Mouse (Mus musculus) forebrain, embryonic 12.5 days (tissue): ENCODE data around the gene CN725425. TPM values are rescaled to one million over a fixed set of nuclear protein-coding genes. Genes with fewer than 3 reads are reported as not detected.

Source experiments
- ATAC-seq: fragments of 200-750 bp; cut with Nextera tagmentation; 2 replicates; pipeline ENCODE4 v1.8.0; 2017; ENCODE audit warnings: moderate TSS enrichment; ENCODE audit not compliant: low FRiP score
- H3K27ac ChIP-seq: fragments of 300-500 bp; sonication (generic); 2 replicates; pipeline ENCODE4 v1.5.1; 2016; ENCODE audit warnings: mild to moderate bottlenecking
- H3K27me3 ChIP-seq: fragments of 300-500 bp; sonication (generic); 2 replicates; pipeline ENCODE4 v1.6.1; 2016; ENCODE audit warnings: mild to moderate bottlenecking
- H3K36me3 ChIP-seq: fragments of 300-500 bp; sonication (generic); replicated peaks from 2 replicates; pipeline ENCODE4 v1.6.1; 2016; ENCODE audit warnings: mild to moderate bottlenecking
- H3K4me1 ChIP-seq: fragments of 300-500 bp; sonication (generic); 2 replicates; pipeline ENCODE4 v1.6.1; 2016
- H3K4me2 ChIP-seq: fragments of 300-500 bp; sonication (generic); 2 replicates; pipeline ENCODE4 v1.6.1; 2016; ENCODE audit warnings: mild to moderate bottlenecking, moderate library complexity
- H3K4me3 ChIP-seq: fragments of 300-500 bp; sonication (generic); replicated peaks from 2 replicates; pipeline ENCODE4 v1.5.1; 2016; ENCODE audit warnings: mild to moderate bottlenecking
- H3K9ac ChIP-seq: fragments of 300-500 bp; sonication (generic); 2 replicates; pipeline ENCODE4 v1.6.1; 2016; ENCODE audit warnings: mild to moderate bottlenecking
- H3K9me3 ChIP-seq: fragments of 300-500 bp; sonication (generic); 2 replicates; pipeline ENCODE4 v1.6.1; 2016
- WGBS: fragments of 180-500 bp; shearing (Covaris S2); methylation state at CpG from one replicate; pipeline ENCODE4 v1.1.7; 2016; 5-methylcytosine and 5-hydroxymethylcytosine counted together
- polyA plus RNA-seq: library from polyadenylated mRNA; unstranded; fragments of >200 nt; fragmentation: Nextera tagmentation; extraction: Ambion mirVana; gene quantifications from 2 replicates; pipeline ENCODE4 v1.2.1, GENCODE M21; 2016

Gene CN725425
- polyA plus RNA-seq: not detected in 2 replicates

DNA sequence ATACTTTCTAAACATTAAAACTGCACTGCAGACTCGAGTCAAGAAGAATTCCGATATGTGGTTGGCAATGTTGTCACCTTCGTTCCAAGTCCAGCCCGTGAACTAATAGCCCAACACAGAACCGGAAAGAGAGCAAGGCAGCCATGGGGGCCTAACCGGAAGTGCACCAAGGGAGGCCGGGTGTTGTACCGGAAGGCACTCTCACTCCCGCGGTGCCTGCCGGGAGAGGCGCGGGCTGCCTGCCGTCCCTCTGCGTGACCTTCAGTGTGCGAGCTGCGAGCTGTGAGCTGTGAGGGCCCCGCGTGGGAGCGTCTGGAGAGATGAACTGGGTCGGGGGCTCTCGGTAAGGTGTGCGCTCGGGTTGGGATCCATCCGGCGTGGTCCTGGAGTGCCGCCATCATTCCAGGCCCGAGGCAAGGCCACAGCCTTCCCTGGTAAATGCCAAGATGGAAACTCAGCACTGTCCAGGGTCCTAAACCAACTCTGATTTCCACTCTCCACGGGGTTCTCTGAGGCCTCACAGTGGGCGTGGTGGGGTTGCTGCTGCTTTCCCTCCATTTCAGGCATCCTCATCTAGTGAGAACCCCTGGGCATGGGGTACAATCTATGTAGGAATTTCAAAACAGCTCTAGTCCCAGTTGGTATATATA is at the start of gene CN725425:
TSS of gene CN725425 (plus strand) at position 239 of the 650 bp plus-strand sequence.
- Histone ChIP-seq H3K27ac (no peak within 1 kb of the TSS), H3K4me2 (no peak within 1 kb of the TSS), H3K4me1 (no peaks in the 10 kb centered on the region), H3K27me3 (no peaks in the 10 kb centered on the region), H3K9ac (no peak within 1 kb of the TSS), H3K9me3 (no peaks in the 10 kb centered on the region), H3K4me3 (no peak within 1 kb of the TSS), H3K36me3 (no peaks in the 10 kb centered on the region)
- WGBS: 93% methylated on average over 30 of the region's 30 CpGs
- ATAC-seq: no peak

DNA sequence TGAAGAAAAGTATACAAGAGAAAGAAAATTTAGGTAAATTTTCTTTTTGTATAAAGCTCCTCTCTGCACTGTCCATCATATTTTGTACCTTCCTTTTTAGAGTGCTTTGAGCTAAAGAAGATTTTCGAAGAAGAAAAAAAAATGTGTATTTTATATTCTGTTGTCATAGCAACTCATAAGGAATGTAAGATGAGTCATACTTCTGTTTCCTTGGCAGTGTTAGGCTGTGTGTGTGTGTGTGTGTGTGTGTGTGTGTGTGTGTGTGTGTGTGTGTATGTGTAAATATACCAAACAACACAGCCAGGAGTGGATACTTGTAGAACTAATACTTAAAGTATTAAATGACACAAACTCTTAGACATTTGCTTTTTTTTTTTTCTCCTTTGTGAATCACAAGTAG is 46.7 kb upstream of the CN725425 start:
- no peak overlapping the region for H3K4me2 ChIP-seq
- peaks cover 12% of the 10 kb centered on the region for H3K9me3 ChIP-seq
- no peak overlapping the region for H3K27ac ChIP-seq
- no peak for ATAC-seq
- H3K4me1 ChIP-seq: no peaks in the 10 kb centered on the region
- peaks cover 56% of the 10 kb centered on the region for H3K36me3 ChIP-seq
- 81% methylated on average over 1 of the region's 1 CpGs for WGBS
- no peak overlapping the region for H3K9ac ChIP-seq
- H3K27me3 ChIP-seq: no peaks in the 10 kb centered on the region
- H3K4me3 ChIP-seq: no peak overlapping the region

DNA sequence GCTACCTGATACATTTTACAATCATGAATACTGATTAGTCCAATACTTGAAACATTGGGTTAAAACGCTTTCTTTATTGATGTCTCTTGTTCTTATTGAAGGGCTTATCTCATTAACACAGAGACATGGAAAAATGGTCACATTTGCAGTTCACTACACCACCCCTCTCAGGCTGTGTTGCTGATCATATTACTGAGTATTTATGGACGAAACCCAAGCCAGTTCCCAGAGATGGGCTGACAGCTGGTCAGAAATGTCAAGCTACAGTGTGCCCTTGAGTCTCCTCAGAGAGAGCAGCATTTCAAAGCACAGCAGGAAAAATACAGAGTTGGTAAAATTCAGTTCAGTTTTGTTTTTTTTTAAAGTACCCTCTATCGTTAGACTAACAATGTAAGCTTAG is 46.0 kb upstream of the CN725425 start:
- Histone ChIP-seq H3K36me3 (peaks cover 51% of the 10 kb centered on the region), H3K9ac (no peak overlapping the region), H3K27ac (no peak overlapping the region), H3K9me3 (peaks cover 11% of the 10 kb centered on the region), H3K4me2 (no peak overlapping the region), H3K27me3 (no peaks in the 10 kb centered on the region), H3K4me3 (no peak overlapping the region), H3K4me1 (no peaks in the 10 kb centered on the region)
- no peak for ATAC-seq
- 80% methylated on average over 3 of the region's 3 CpGs for WGBS

- no peak for ATAC-seq
- H3K36me3 ChIP-seq: peaks cover 35% of the 10 kb centered on the region
- H3K27ac ChIP-seq: no peak overlapping the region
- H3K4me1 ChIP-seq: peaks cover 4% of the 10 kb centered on the region; the same call in 1 of the 2 replicates
- H3K9ac ChIP-seq: no peak overlapping the region
- no peak overlapping the region for H3K4me3 ChIP-seq
- no peaks in the 10 kb centered on the region for H3K27me3 ChIP-seq
- 92% methylated on average over 5 of the region's 5 CpGs for WGBS
- H3K4me2 ChIP-seq: no peak overlapping the region
- peaks cover 1% of the 10 kb centered on the region; the same call in 1 of the 2 replicates for H3K9me3 ChIP-seq
These were observed 38.1 kb upstream of the CN725425 start for GRCm38 (mm10) chr15:91161153-91161552.

GRCm38 (mm10) chr15:91163454-91163853 is 35.8 kb upstream of the CN725425 start:
- Histone ChIP-seq H3K36me3 (peaks cover 19% of the 10 kb centered on the region), H3K4me3 (no peak overlapping the region), H3K9me3 (no peaks in the 10 kb centered on the region), H3K27ac (no peak overlapping the region), H3K9ac (no peak overlapping the region), H3K27me3 (no peaks in the 10 kb centered on the region), H3K4me1 (peaks cover 4% of the 10 kb centered on the region; the same call in 1 of the 2 replicates), H3K4me2 (no peak overlapping the region)
- ATAC-seq: no peak
- WGBS: 85% methylated on average over 2 of the region's 2 CpGs

DNA sequence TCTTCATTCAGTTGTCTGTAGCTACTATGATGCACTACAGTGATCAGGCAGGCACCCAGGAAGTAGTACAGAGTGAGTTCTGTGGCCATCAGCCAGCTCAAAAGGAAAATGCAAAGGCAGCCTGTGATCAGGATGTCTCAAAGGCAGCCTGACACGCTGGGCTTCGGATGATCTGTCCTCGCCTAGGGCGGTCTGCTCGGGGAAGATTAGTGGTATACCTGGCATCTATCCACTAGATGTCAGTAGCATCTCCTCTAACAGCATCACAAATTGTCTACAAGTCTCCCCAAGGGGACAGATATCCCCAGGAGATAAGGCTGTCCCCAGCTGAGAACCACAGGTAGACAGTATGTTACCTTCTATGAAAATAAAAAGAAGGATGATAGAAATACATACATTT is 34.3 kb upstream of the CN725425 start:
- no peak overlapping the region for H3K27ac ChIP-seq
- peaks cover 4% of the 10 kb centered on the region; the same call in 1 of the 2 replicates for H3K4me1 ChIP-seq
- H3K27me3 ChIP-seq: no peaks in the 10 kb centered on the region
- H3K4me2 ChIP-seq: no peak overlapping the region
- no peak overlapping the region for H3K4me3 ChIP-seq
- 3% methylated on average over 5 of the region's 5 CpGs for WGBS
- no peaks in the 10 kb centered on the region for H3K9me3 ChIP-seq
- peaks cover 13% of the 10 kb centered on the region for H3K36me3 ChIP-seq
- ATAC-seq: peak; percentile 79; the same call in 1 of the 2 replicates
- H3K9ac ChIP-seq: no peak overlapping the region

DNA sequence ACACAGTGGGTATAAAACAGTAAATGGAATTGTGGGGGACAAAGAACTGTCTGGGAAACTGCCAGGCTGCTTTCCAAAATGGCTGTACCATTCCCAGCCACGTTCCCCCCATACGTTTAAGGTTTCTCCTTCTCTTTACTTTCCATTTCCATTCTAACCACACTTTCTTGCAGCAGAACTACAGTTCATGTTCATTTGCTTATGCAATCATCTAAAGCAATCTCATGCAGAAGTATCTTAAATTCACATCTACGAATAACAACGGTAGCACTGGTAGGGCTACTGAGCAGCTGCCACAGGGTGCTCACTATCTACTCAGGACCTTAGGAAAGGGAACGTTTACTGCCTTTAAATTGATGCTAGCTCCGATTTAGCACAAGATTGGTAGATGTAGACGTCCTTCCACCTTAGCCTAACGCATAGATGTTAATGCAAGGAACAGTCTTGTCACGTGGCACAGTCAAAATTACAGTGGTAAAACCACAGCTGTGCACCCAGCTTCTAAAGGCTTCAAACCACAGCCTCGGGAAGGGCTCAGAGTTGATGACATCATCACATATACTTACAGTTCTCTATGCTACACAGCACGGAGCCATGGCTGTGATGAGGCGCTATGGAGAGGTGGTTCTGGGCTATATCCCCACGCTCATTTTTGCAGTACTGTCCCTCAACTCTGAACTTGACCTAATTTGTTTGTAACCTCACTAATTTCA is 31.3 kb upstream of the CN725425 start:
- no peak overlapping the region for H3K27ac ChIP-seq
- WGBS: 92% methylated on average over 13 of the region's 13 CpGs
- H3K4me1 ChIP-seq: peaks cover 10% of the 10 kb centered on the region
- H3K36me3 ChIP-seq: peaks cover 4% of the 10 kb centered on the region; the same call in 1 of the 2 replicates
- no peak overlapping the region for H3K4me3 ChIP-seq
- H3K4me2 ChIP-seq: no peak overlapping the region
- no peaks in the 10 kb centered on the region for H3K9me3 ChIP-seq
- H3K9ac ChIP-seq: no peak overlapping the region
- no peak for ATAC-seq
- H3K27me3 ChIP-seq: no peaks in the 10 kb centered on the region

DNA sequence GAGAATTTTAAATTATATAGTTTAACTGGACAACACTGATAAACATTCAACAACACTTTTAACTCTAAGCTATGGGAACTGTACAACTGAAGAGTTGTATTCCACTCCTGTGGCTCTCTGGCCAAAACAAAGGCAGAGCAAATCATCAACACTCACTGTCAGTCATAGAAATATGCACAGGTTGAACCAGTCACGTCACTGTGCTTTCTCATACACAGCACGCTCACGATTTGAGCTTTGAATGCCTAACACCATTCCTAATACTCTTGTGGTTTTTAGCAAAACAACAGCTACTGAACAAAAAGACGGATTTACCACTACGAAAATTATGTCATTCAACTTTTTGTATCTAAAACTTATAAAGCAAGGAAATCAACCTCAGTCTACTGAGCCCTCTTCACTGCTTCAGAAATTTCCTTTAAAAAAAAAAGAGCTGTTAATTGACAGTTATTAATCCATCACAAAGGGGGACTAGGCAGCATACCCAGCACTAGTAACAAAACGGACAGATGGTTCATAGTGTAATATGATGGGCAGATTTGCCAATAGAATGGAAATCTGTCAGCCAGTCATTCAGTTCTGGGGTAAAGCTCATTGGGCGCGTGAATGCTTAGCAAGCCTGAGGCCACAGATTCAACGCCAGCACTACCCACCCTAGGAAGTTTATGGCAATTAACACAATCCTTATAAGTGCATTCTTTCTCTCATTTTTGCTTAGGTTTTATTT is 28.5 kb upstream of the CN725425 start:
- H3K4me2 ChIP-seq: no peak overlapping the region
- peak overlapping the region; percentile 73; the same call in 1 of the 2 replicates for H3K27ac ChIP-seq
- 68% methylated on average over 9 of the region's 9 CpGs for WGBS
- H3K36me3 ChIP-seq: peaks cover 3% of the 10 kb centered on the region; the same call in 1 of the 2 replicates
- H3K4me3 ChIP-seq: no peak overlapping the region
- no peaks in the 10 kb centered on the region for H3K9me3 ChIP-seq
- H3K4me1 ChIP-seq: peaks cover 6% of the 10 kb centered on the region; the same call in 1 of the 2 replicates
- H3K27me3 ChIP-seq: no peaks in the 10 kb centered on the region
- peak; percentile 57; the same call in 1 of the 2 replicates for ATAC-seq
- H3K9ac ChIP-seq: no peak overlapping the region

DNA sequence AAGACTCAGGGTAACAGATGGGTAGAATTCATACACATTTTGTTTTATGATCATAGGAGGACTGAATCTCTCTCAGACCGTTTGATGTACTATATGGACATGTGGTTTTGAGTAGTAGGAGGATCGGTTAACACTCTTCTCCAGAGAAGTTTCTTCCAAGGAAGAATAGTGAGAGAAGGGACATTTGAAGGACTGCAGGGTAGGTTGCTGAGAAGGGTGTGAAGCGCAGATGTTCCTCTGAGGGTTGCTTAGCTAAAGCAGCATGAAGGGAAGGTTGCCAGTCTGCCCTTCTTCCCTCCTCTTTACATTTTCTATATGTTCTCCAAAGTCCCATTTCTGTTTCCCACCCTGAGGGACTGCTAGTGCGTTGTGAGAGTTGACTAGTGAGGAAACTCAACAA is 28.0 kb upstream of the CN725425 start:
- Histone ChIP-seq H3K4me1 (peaks cover 6% of the 10 kb centered on the region; the same call in 1 of the 2 replicates), H3K27ac (peak overlapping the region; percentile 73), H3K4me3 (no peak overlapping the region), H3K9me3 (no peaks in the 10 kb centered on the region), H3K36me3 (peaks cover 3% of the 10 kb centered on the region; the same call in 1 of the 2 replicates), H3K27me3 (no peaks in the 10 kb centered on the region), H3K4me2 (no peak overlapping the region), H3K9ac (no peak overlapping the region)
- 79% methylated on average over 4 of the region's 4 CpGs for WGBS
- ATAC-seq: peak; percentile 27; the same call in 1 of the 2 replicates

DNA sequence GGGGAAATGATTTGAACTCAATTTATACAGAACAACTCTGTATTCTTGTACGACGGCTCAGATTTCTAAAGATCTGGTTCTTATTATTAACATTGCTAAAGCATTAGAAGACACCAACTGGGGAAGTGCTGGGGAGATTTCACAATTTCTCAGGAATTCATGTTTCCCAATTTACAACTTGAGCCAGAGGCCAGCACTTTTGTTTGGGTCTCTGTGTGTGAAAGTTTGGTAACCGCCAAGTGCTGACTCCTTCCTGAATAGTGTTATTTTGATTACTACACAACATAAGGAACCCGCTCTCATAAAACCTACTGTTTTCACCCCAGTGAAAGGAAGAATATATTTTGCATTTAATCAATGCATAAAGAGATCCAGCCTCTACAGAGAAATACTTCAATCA is 27.1 kb upstream of the CN725425 start:
- H3K4me1 ChIP-seq: peaks cover 6% of the 10 kb centered on the region; the same call in 1 of the 2 replicates
- H3K36me3 ChIP-seq: peaks cover 7% of the 10 kb centered on the region; the same call in 1 of the 2 replicates
- H3K27me3 ChIP-seq: no peaks in the 10 kb centered on the region
- H3K4me3 ChIP-seq: no peak overlapping the region
- WGBS: 63% methylated on average over 4 of the region's 4 CpGs
- H3K27ac ChIP-seq: no peak overlapping the region
- no peak for ATAC-seq
- H3K9ac ChIP-seq: no peak overlapping the region
- H3K4me2 ChIP-seq: no peak overlapping the region
- no peaks in the 10 kb centered on the region for H3K9me3 ChIP-seq

DNA sequence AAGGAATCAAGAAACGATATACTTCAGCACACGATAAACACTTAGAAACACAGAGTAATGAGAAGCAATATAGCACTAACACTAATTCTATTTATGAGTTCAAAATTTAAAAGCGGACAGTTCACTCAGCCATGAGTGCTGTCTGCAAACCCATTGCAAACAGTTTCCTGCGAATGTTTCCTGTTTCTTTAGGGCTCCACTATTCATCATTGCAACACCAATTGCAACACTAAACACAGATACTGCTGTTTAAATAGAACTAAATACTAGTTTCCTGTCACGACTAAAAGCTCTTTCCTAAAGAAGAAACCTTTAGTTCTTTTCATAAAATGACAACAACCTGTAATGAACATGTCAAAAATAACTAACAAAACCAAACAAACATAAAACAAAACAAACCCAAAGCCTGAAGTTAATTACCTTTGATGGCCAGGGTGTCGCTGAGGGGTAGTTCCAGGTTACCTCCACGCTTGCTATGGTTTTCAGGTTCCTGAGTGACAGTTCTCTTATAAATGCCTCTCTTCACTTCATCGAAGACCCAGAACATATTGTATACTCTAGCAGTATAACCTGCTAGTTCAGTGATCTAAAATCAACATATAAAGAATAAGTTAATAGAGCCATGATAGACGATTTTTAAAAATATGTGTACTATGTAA is 20.5 kb upstream of the CN725425 start:
- Histone ChIP-seq H3K36me3 (peaks cover 4% of the 10 kb centered on the region; the same call in 1 of the 2 replicates), H3K4me3 (no peak overlapping the region), H3K27ac (no peak overlapping the region), H3K4me2 (no peak overlapping the region), H3K9ac (no peak overlapping the region), H3K9me3 (no peaks in the 10 kb centered on the region), H3K4me1 (peaks cover 13% of the 10 kb centered on the region), H3K27me3 (no peaks in the 10 kb centered on the region)
- WGBS: 85% methylated on average over 9 of the region's 9 CpGs
- ATAC-seq: no peak
